In genomic region chr17:47897956-47898752, GRCm38 (mm10) we compare ENCODE assay signal across 8 mouse cellular contexts. TPM values are rescaled to one million over a fixed set of nuclear protein-coding genes. Genes with fewer than 3 reads are reported as not detected.
DNase-seq lines count a peak whose midpoint lies in the region; ATAC-seq and TF ChIP-seq lines count a peak whose summit lies in the region.

No protein-coding gene starts in this region.

- TF ChIP-seq POLR2A in cerebellum, adult 2 months (IDR thresholded peaks at IDR 0.05; ENCODE audit: borderline replicate concordance, insufficient read depth, low read length) = no peak

- no peaks in the 10 kb centered on the region for H3K9me3 ChIP-seq in forebrain, postnatal 0 days (ENCODE audit: low read length)
- H3K9me3 ChIP-seq in hindbrain, embryonic 15.5 days = no peaks in the 10 kb centered on the region
- H3K9me3 ChIP-seq in liver, embryonic 15.5 days (replicated peaks) = no peaks in the 10 kb centered on the region

- H3K9ac ChIP-seq in forebrain, postnatal 0 days = no peak overlapping the region
- no peak overlapping the region for H3K9ac ChIP-seq in hindbrain, embryonic 15.5 days
- H3K9ac ChIP-seq in liver, embryonic 15.5 days = no peak overlapping the region

- no peak overlapping the region for H3K4me3 ChIP-seq in forebrain, postnatal 0 days (ENCODE audit: low read depth, low read length)
- H3K4me3 ChIP-seq in hindbrain, embryonic 15.5 days = no peak overlapping the region
- H3K4me3 ChIP-seq in liver, embryonic 15.5 days (replicated peaks) = no peak overlapping the region
- H3K4me3 ChIP-seq in cerebellum, adult 2 months (replicated peaks; ENCODE audit: insufficient read depth, low read depth, low read length) = no peak overlapping the region

- 9% methylated on average over 9 of the region's 9 CpGs for WGBS in forebrain, postnatal 0 days
- WGBS in hindbrain, embryonic 15.5 days = 13% methylated on average over 9 of the region's 9 CpGs
- 37% methylated on average over 9 of the region's 9 CpGs for WGBS in liver, embryonic 15.5 days (ENCODE audit: insufficient replicate concordance)
- 37% methylated on average over 9 of the region's 9 CpGs for WGBS in cerebellum, adult 2 months

- peak; percentile 88 for DNase-seq in R1 (ENCODE audit: low read depth, low spot score)
- no peak for DNase-seq in forebrain, postnatal 0 days
- peak; percentile 75 for DNase-seq in retina, postnatal 1 day
- DNase-seq in cerebellum, adult 2 months = no peak
- no peak for DNase-seq in cerebellum, adult 11 months
- DNase-seq in layer of hippocampus, adult 9-11 months = no peak

- ATAC-seq in forebrain, postnatal 0 days = 0 out of 2 replicates have a peak, but pooled peaks have one; percentile 44
- ATAC-seq in hindbrain, embryonic 15.5 days (ENCODE audit: low FRiP score, low read depth) = peak; percentile 70
- ATAC-seq in liver, embryonic 15.5 days (ENCODE audit: insufficient read depth) = no peak

- H3K4me2 ChIP-seq in forebrain, postnatal 0 days (ENCODE audit: low read depth) = no peak overlapping the region
- no peak overlapping the region for H3K4me2 ChIP-seq in hindbrain, embryonic 15.5 days
- H3K4me2 ChIP-seq in liver, embryonic 15.5 days = no peak overlapping the region

- no peaks in the 10 kb centered on the region for H3K27me3 ChIP-seq in forebrain, postnatal 0 days (ENCODE audit: insufficient read depth, low read length)
- H3K27me3 ChIP-seq in hindbrain, embryonic 15.5 days = peaks cover 12% of the 10 kb centered on the region
- H3K27me3 ChIP-seq in liver, embryonic 15.5 days = no peaks in the 10 kb centered on the region
- no peaks in the 10 kb centered on the region for H3K27me3 ChIP-seq in cerebellum, adult 2 months (ENCODE audit: control insufficient read depth, insufficient read depth, low read length)

- no peaks in the 10 kb centered on the region for H3K36me3 ChIP-seq in forebrain, postnatal 0 days (ENCODE audit: insufficient read depth)
- no peaks in the 10 kb centered on the region for H3K36me3 ChIP-seq in hindbrain, embryonic 15.5 days
- peaks cover 5% of the 10 kb centered on the region; the same call in 1 of the 2 replicates for H3K36me3 ChIP-seq in liver, embryonic 15.5 days (replicated peaks)

- H3K4me1 ChIP-seq in forebrain, postnatal 0 days (ENCODE audit: insufficient read depth) = peaks cover 4% of the 10 kb centered on the region
- H3K4me1 ChIP-seq in hindbrain, embryonic 15.5 days (replicated peaks) = peaks cover 16% of the 10 kb centered on the region
- peaks cover 26% of the 10 kb centered on the region for H3K4me1 ChIP-seq in liver, embryonic 15.5 days (replicated peaks)
- no peaks in the 10 kb centered on the region for H3K4me1 ChIP-seq in cerebellum, adult 2 months (ENCODE audit: control insufficient read depth, insufficient read depth, low read length)

- H3K27ac ChIP-seq in forebrain, postnatal 0 days (ENCODE audit: low read depth, low read length) = no peak overlapping the region
- no peak overlapping the region for H3K27ac ChIP-seq in hindbrain, embryonic 15.5 days (replicated peaks)
- peak overlapping the region; percentile 38; the same call in 1 of the 2 replicates for H3K27ac ChIP-seq in liver, embryonic 15.5 days (replicated peaks)
- H3K27ac ChIP-seq in cerebellum, adult 2 months (ENCODE audit: insufficient read depth, low read length) = no peak overlapping the region

- no peak for TF ChIP-seq CTCF in forebrain, postnatal 0 days (IDR thresholded peaks at IDR 0.05; ENCODE audit: low read depth)
- no peak for TF ChIP-seq CTCF in cerebellum, adult 2 months (IDR thresholded peaks at IDR 0.05; ENCODE audit: borderline replicate concordance, insufficient read depth, low read depth, low read length)

RNA-seq across cellular contexts. Expression of gene Foxp4, which starts 26.3 kb away (rescaled TPM):
- total RNA-seq in forebrain, postnatal 0 days (2014; rRNA removed) = 108 and 109 TPM in 2 replicates
- 45.7 and 56.4 TPM in 2 replicates for polyA plus RNA-seq in forebrain, postnatal 0 days (2015; fragmentation: Nextera tagmentation; extraction: Ambion mirVana)
- polyA plus RNA-seq in hindbrain, embryonic 15.5 days (2015; fragmentation: Nextera tagmentation; extraction: Ambion mirVana) = 34.3 and 42.2 TPM in 2 replicates
- 4.6 and 4.8 TPM in 2 replicates for polyA plus RNA-seq in liver, embryonic 15.5 days (2015; fragmentation: Nextera tagmentation; extraction: Ambion mirVana)
- 52.4 and 55.4 TPM in 2 replicates for polyA plus RNA-seq in cerebellum, adult 2 months (2012; rRNA removed)

Comparison
In these comparisons a context has a peak if more than half of its experiments do, and no peak if none do; other contexts are left out.
1. DNase-seq: peak in R1 (single experiment) and retina, postnatal 1 day (single experiment); none in forebrain, postnatal 0 days (single experiment), cerebellum, adult 2 months (0 of 2), cerebellum, adult 11 months (single experiment) and layer of hippocampus, adult 9-11 months (single experiment).